In genomic region chr11:94832246-94832985, GRCm38 (mm10) we compare ENCODE assay signal across 8 mouse cellular contexts. TPM values are rescaled to one million over a fixed set of nuclear protein-coding genes. Genes with fewer than 3 reads are reported as not detected.
DNase-seq lines count a peak whose midpoint lies in the region; ATAC-seq and TF ChIP-seq lines count a peak whose summit lies in the region.

No protein-coding gene starts in this region.

- no peaks in the 10 kb centered on the region for H3K36me3 ChIP-seq in midbrain, embryonic 14.5 days (ENCODE audit: control insufficient read depth, insufficient read depth, low read length)
- no peaks in the 10 kb centered on the region for H3K36me3 ChIP-seq in midbrain, embryonic 16.5 days (ENCODE audit: control insufficient read depth, insufficient read depth, low read length)

- TF ChIP-seq CTCF in lung, adult 2 months (IDR thresholded peaks at IDR 0.05; ENCODE audit: insufficient read depth, low read length): peak; percentile 64

- no peaks in the 10 kb centered on the region for H3K27me3 ChIP-seq in midbrain, embryonic 14.5 days (ENCODE audit: control insufficient read depth, insufficient read depth, low read length)
- H3K27me3 ChIP-seq in midbrain, embryonic 16.5 days (ENCODE audit: control insufficient read depth, insufficient read depth, low read depth, low read length): no peaks in the 10 kb centered on the region

- no peaks in the 10 kb centered on the region for H3K9me3 ChIP-seq in midbrain, embryonic 14.5 days (ENCODE audit: control insufficient read depth, low read length)
- H3K9me3 ChIP-seq in midbrain, embryonic 16.5 days (replicated peaks; ENCODE audit: control insufficient read depth, low read length, poor library complexity, severe bottlenecking): no peaks in the 10 kb centered on the region; the same call in 1 of the 2 replicates

- no peak overlapping the region for H3K4me3 ChIP-seq in midbrain, embryonic 14.5 days (replicated peaks; ENCODE audit: low read depth, low read length)
- no peak overlapping the region for H3K4me3 ChIP-seq in midbrain, embryonic 16.5 days (ENCODE audit: low read depth, low read length)
- no peak overlapping the region for H3K4me3 ChIP-seq in lung, adult 2 months (replicated peaks; ENCODE audit: extremely low read depth, low read depth, low read length)

- no peak overlapping the region for H3K9ac ChIP-seq in midbrain, embryonic 14.5 days (replicated peaks; ENCODE audit: low read length)
- no peak overlapping the region for H3K9ac ChIP-seq in midbrain, embryonic 16.5 days (ENCODE audit: low read depth, low read length)

- peak; percentile 80 for DNase-seq in midbrain, embryonic 14.5 days
- DNase-seq in brain, adult 2 months (ENCODE audit: low read depth, low spot score): peak; percentile 45
- peak; percentile 10 for DNase-seq in fibroblast of lung, adult 2 months (ENCODE audit: low read depth)
- peak; percentile 54 to 77 for DNase-seq in kidney, postnatal 25 days
- peak; percentile 57 for DNase-seq in lung, adult 2 months
- DNase-seq in right cerebral cortex, postnatal 14 days: peak; percentile 71
- DNase-seq in urinary bladder, postnatal 25 days (ENCODE audit: low spot score): peak; percentile 62

- 33% methylated on average over 13 of the region's 13 CpGs for WGBS in midbrain, embryonic 14.5 days
- 30% methylated on average over 13 of the region's 13 CpGs for WGBS in midbrain, embryonic 16.5 days
- WGBS in lung, adult 2 months: 28% methylated on average over 13 of the region's 13 CpGs

- H3K4me1 ChIP-seq in midbrain, embryonic 14.5 days (ENCODE audit: control insufficient read depth, insufficient read depth, low read length): no peaks in the 10 kb centered on the region
- H3K4me1 ChIP-seq in midbrain, embryonic 16.5 days (ENCODE audit: control insufficient read depth, insufficient read depth, low read length): no peaks in the 10 kb centered on the region
- no peaks in the 10 kb centered on the region for H3K4me1 ChIP-seq in lung, adult 2 months (ENCODE audit: control insufficient read depth, insufficient read depth, low read length)

- H3K4me2 ChIP-seq in midbrain, embryonic 14.5 days (ENCODE audit: low read length): no peak overlapping the region
- no peak overlapping the region for H3K4me2 ChIP-seq in midbrain, embryonic 16.5 days (ENCODE audit: low read length)

- no peak overlapping the region for H3K27ac ChIP-seq in midbrain, embryonic 14.5 days (replicated peaks; ENCODE audit: low read depth, low read length)
- no peak overlapping the region for H3K27ac ChIP-seq in midbrain, embryonic 16.5 days (ENCODE audit: low read length)

- no peak for ATAC-seq in midbrain, embryonic 14.5 days (ENCODE audit: low FRiP score, low TSS enrichment)
- ATAC-seq in midbrain, embryonic 16.5 days: no peak

- TF ChIP-seq POLR2A in lung, adult 2 months (IDR thresholded peaks at IDR 0.05; ENCODE audit: borderline replicate concordance, extremely low read depth, low read depth, low read length): no peak

RNA-seq across cellular contexts. Expression of gene Tmem92, which starts 49.9 kb away (rescaled TPM):
- not detected in 2 replicates for polyA plus RNA-seq in midbrain, embryonic 14.5 days (2014; fragmentation: Nextera tagmentation; extraction: Ambion mirVana)
- polyA plus RNA-seq in midbrain, embryonic 16.5 days (2015; fragmentation: Nextera tagmentation; extraction: Ambion mirVana): not detected in 2 replicates
- not detected in 2 replicates for polyA plus RNA-seq in lung, adult 2 months (2012; rRNA removed)

Comparison
In these comparisons a context has a peak if more than half of its experiments do, and no peak if none do; other contexts are left out.
1. DNase-seq: peak in every context shown above with its lines; median percentile 80 in midbrain, embryonic 14.5 days; 71 in right cerebral cortex, postnatal 14 days; 66 in kidney, postnatal 25 days; 62 in urinary bladder, postnatal 25 days; 57 in lung, adult 2 months; 45 in brain, adult 2 months; 10 in fibroblast of lung, adult 2 months.